Mouse (Mus musculus) forebrain, embryonic 16.5 days (tissue): Measurements from ENCODE around the gene Ppil6. TPM values are rescaled to one million over a fixed set of nuclear protein-coding genes. Genes with fewer than 3 reads are reported as not detected.
A peak's percentile ranks its signal among the peaks of the same experiment; 100 is the strongest.

ENCODE experiments used
- ATAC-seq: fragments of 200-750 bp; cut with Nextera tagmentation; 2 replicates; pipeline ENCODE4 v1.8.0; 2017; ENCODE audit warnings: mild to moderate bottlenecking, moderate library complexity
- H3K27ac ChIP-seq: fragments of 300-500 bp; sonication (generic); 2 replicates; pipeline ENCODE4 v1.5.1; 2014; ENCODE audit warnings: low read length, control low read depth
- H3K27me3 ChIP-seq: fragments of 300-500 bp; sonication (generic); replicated peaks from 2 replicates; pipeline ENCODE4 v1.6.1; 2014; ENCODE audit warnings: low read length; ENCODE audit not compliant: control insufficient read depth, insufficient read depth
- H3K36me3 ChIP-seq: fragments of 300-500 bp; sonication (generic); 2 replicates; pipeline ENCODE4 v1.6.1; 2014; ENCODE audit not compliant: control insufficient read depth, insufficient read depth
- H3K4me1 ChIP-seq: fragments of 300-500 bp; sonication (generic); replicated peaks from 2 replicates; pipeline ENCODE4 v1.6.1; 2014; ENCODE audit warnings: low read length; ENCODE audit not compliant: control insufficient read depth, insufficient read depth
- H3K4me2 ChIP-seq: fragments of 300-500 bp; sonication (generic); 2 replicates; pipeline ENCODE4 v1.6.1; 2014; ENCODE audit warnings: mild to moderate bottlenecking, low read length, control low read depth
- H3K4me3 ChIP-seq: fragments of 300-500 bp; sonication (generic); replicated peaks from 2 replicates; pipeline ENCODE4 v1.5.1; 2014; ENCODE audit warnings: mild to moderate bottlenecking, low read length, control low read depth
- H3K9ac ChIP-seq: fragments of 300-500 bp; sonication (generic); replicated peaks from 2 replicates; pipeline ENCODE4 v1.6.1; 2014; ENCODE audit warnings: low read depth, low read length, control low read depth
- H3K9me3 ChIP-seq: fragments of 300-500 bp; sonication (generic); 2 replicates; pipeline ENCODE4 v1.6.1; 2016; ENCODE audit warnings: low read length; ENCODE audit not compliant: control insufficient read depth
- WGBS: fragments of 180-500 bp; shearing (Covaris S2); extraction: QIAGEN DNeasy Blood & Tissue Kit; methylation state at CpG from one replicate; pipeline ENCODE4 v1.1.7; 2014; 5-methylcytosine and 5-hydroxymethylcytosine counted together
- polyA plus RNA-seq: library from polyadenylated mRNA; unstranded; fragments of >200 nt; fragmentation: Nextera tagmentation; extraction: Ambion mirVana; gene quantifications from 2 replicates; pipeline ENCODE4 v1.2.1, GENCODE M21; 2015

The Ppil6 gene
- polyA plus RNA-seq, 1 experiment from 2014 or later: 2.1 TPM

DNA sequence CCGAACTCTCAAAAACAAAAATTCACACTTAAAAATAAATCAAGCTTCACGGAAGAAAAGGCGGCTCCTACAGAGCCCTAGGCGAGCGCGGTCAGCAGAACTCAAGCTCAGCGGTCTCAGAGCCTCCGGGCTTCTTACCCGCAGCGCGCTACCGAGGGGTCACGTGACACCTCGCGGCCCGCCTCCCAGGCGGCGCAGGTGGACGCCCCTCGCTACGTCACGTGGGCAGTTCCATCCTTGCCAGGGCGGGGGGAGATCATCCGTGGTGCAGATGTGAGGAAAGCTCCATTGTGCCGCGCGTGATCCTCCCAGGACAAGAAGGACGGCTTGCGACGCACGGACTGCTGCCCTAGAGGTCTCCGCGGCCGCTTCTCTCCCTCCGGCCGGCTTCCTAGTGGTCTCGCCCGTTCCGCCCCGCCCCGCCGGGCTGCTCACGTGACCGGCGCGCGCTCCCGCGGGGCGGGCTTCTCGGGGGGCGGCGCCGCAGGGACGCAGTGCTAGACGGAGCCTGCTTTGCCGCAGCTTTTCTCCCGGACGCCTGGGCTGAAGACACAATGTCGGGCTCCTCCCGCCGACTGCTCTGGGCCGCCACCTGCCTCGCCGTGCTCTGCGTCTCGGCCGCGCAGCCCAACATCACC, 28.9 kb downstream of the Ppil6 start, which contains the start of gene Cd164:
TSS of gene Cd164 (plus strand) at position 434 of the 638 bp plus-strand sequence.
- Histone ChIP-seq H3K9me3 (no peaks in the 10 kb centered on the region), H3K4me2 (peak within 1 kb of the TSS; percentile 94), H3K36me3 (no peaks in the 10 kb centered on the region), H3K4me3 (peak within 1 kb of the TSS; percentile 94), H3K9ac (peak within 1 kb of the TSS; percentile 93), H3K4me1 (peaks cover 18% of the 10 kb centered on the region), H3K27ac (peak within 1 kb of the TSS; percentile 97), H3K27me3 (no peaks in the 10 kb centered on the region)
- WGBS: under 1% methylated on average over 68 of the region's 69 CpGs
- ATAC-seq: peak; percentile 95

DNA sequence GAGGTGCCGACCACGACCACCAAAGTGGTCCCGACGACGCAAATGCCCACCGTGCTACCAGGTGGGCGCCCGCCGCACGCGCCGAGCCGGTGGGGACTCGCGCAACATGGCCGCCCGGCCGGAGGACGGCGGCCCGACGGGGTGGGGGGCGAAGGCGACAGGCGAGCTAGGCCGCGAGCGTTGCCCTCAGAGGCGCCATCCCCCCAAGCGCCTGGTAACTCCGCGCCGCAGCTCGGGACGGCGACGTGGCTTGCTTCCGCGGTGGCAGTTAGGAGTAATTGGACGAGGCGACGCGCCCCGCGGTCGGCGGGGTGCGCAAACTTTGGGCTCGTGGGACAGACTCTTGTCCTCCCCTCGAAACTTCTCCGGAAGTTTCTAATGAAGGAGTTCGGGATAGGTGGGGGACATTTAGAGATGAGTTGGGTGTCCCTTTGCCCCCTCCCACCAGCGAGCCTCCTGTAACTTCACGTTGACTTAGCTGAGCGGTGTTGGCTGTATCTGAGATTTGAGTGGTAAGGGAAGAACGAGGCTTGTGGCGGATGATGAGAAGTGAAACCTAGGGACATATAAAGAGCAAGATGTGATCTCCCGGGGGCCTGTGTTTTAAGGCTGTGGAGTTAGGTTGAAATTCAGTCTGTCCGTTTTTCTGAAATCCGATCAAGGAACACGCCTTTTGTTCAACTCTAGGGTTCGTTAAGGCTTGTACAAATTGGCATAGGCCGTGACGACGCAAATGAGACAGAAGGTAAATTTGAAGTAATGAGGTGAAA, 29.6 kb downstream of the Ppil6 start:
- H3K36me3 ChIP-seq: no peaks in the 10 kb centered on the region
- H3K27ac ChIP-seq: peak overlapping the region; percentile 97
- peaks cover 18% of the 10 kb centered on the region for H3K4me1 ChIP-seq
- H3K27me3 ChIP-seq: no peaks in the 10 kb centered on the region
- H3K4me2 ChIP-seq: peak overlapping the region; percentile 79
- under 1% methylated on average over 65 of the region's 65 CpGs for WGBS
- H3K9ac ChIP-seq: peak overlapping the region; percentile 93
- peak; percentile 7 for ATAC-seq
- H3K4me3 ChIP-seq: peak overlapping the region; percentile 94
- H3K9me3 ChIP-seq: no peaks in the 10 kb centered on the region

DNA sequence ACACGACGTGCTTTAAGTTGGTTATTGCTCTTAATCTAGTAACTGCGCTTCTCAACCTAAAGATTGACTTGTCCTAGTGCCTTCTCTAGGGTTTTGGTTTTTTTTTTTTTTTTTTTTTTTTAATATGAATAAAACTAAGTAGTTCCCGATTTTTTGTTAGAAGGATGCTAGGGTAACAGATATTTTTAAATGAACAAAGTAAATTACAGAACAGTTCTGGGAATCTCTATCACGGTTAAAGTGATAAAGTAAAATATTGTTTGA, 30.1 kb downstream of the Ppil6 start:
- peaks cover 18% of the 10 kb centered on the region for H3K4me1 ChIP-seq
- peak overlapping the region; percentile 94 for H3K4me3 ChIP-seq
- WGBS: 6% methylated on average over 5 of the region's 5 CpGs
- peak overlapping the region; percentile 93 for H3K9ac ChIP-seq
- H3K4me2 ChIP-seq: peak overlapping the region; percentile 79
- no peaks in the 10 kb centered on the region for H3K27me3 ChIP-seq
- no peaks in the 10 kb centered on the region for H3K9me3 ChIP-seq
- no peak overlapping the region for H3K27ac ChIP-seq
- no peaks in the 10 kb centered on the region for H3K36me3 ChIP-seq
- ATAC-seq: no peak

DNA sequence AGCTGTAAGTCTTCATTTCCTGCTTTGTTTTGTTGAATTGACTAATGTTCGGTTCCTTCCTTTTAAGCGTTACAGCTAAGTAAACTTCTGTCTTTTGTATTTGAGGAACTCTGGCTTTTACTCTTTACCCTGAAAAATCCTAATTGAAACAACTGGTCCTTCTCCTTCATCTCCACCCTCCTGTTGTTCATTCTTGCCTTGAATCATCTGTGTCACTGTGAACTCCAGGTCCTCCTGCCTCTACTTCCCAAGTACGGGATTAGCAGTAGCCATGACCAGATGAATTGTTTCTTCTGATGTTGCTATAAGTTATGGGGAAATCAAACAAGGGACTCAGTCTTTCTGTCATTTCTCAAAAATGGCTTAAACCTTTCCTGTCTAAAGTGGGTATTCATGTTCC, 33.1 kb downstream of the Ppil6 start:
- ATAC-seq: no peak
- Histone ChIP-seq H3K27me3 (no peaks in the 10 kb centered on the region), H3K4me2 (no peak overlapping the region), H3K4me1 (peaks cover 18% of the 10 kb centered on the region), H3K36me3 (peaks cover 1% of the 10 kb centered on the region; the same call in 1 of the 2 replicates), H3K27ac (no peak overlapping the region), H3K9me3 (no peaks in the 10 kb centered on the region), H3K9ac (no peak overlapping the region), H3K4me3 (no peak overlapping the region)
- 89% methylated on average over 3 of the region's 3 CpGs for WGBS

DNA sequence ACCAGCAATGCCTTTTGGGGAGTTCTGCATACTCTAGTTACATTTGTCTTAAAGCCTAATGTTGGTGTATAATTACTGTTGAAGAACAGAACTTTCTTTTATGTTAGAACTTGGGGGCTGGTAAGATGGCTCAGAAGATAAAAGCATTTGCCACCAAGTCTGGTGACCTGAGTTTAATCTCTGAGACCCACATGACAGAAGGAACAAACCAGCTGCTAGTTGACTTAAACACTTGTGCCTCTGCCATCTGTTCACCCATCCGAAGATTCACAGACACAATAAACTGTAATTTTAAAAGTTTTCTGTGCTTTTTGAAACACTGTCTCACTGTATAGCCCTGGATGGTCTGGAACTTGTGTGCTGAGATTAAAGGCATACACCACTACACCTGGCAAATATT, 35.5 kb downstream of the Ppil6 start:
- H3K4me2 ChIP-seq: no peak overlapping the region
- peaks cover 10% of the 10 kb centered on the region for H3K36me3 ChIP-seq
- no peaks in the 10 kb centered on the region for H3K27me3 ChIP-seq
- ATAC-seq: no peak
- no peak overlapping the region for H3K4me3 ChIP-seq
- no peak overlapping the region for H3K27ac ChIP-seq
- peaks cover 16% of the 10 kb centered on the region for H3K4me1 ChIP-seq
- H3K9ac ChIP-seq: no peak overlapping the region
- H3K9me3 ChIP-seq: no peaks in the 10 kb centered on the region
- 54% methylated on average over 1 of the region's 1 CpGs for WGBS

DNA sequence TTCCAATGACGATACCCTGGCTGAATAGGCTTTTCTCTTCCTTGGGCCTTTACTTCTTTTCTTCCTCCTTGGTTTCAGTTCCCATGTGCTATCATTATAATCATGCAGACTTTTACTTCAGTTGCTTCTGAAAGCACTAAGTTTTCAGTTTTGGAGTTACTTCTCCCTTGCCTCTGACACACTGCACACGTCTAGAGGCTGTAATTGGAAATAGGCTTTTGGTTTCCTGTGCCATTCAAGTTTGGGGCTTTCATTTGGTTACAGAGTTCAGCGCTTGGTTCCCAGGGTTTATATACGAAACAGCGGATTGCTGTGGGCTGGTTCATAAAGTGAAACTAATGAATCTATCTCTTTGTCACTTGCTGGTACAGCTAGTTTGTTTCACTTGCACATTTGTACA, 39.7 kb downstream of the Ppil6 start:
- Histone ChIP-seq H3K4me3 (no peak overlapping the region), H3K27me3 (no peaks in the 10 kb centered on the region), H3K4me1 (no peaks in the 10 kb centered on the region), H3K4me2 (no peak overlapping the region), H3K9ac (no peak overlapping the region), H3K9me3 (no peaks in the 10 kb centered on the region), H3K27ac (no peak overlapping the region), H3K36me3 (peaks cover 19% of the 10 kb centered on the region)
- ATAC-seq: no peak
- 89% methylated on average over 5 of the region's 5 CpGs for WGBS

DNA sequence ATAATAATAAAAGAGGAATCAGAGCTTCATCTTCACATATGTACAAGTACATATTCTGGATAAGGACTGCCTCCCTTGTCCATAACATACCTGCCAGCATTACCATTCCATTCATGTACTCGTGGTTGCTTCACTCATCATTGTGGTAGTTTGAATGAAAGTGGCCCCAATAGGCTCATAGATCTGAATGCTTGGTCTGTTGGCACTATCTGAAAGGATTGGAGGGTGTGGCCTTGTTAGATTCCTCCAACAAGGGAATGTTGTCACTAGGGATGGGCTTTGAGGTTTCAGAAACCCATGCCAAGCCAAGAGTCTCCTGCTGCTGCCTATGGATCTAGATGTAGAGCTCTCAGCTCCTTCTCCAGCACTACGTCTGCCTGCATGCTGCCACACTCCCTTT, 45.8 kb downstream of the Ppil6 start:
- no peak overlapping the region for H3K9ac ChIP-seq
- H3K27me3 ChIP-seq: no peaks in the 10 kb centered on the region
- ATAC-seq: no peak
- no peak overlapping the region for H3K4me2 ChIP-seq
- WGBS: 90% methylated on average over 2 of the region's 2 CpGs
- H3K9me3 ChIP-seq: no peaks in the 10 kb centered on the region
- H3K27ac ChIP-seq: no peak overlapping the region
- H3K36me3 ChIP-seq: peaks cover 18% of the 10 kb centered on the region
- no peaks in the 10 kb centered on the region for H3K4me1 ChIP-seq
- H3K4me3 ChIP-seq: no peak overlapping the region

DNA sequence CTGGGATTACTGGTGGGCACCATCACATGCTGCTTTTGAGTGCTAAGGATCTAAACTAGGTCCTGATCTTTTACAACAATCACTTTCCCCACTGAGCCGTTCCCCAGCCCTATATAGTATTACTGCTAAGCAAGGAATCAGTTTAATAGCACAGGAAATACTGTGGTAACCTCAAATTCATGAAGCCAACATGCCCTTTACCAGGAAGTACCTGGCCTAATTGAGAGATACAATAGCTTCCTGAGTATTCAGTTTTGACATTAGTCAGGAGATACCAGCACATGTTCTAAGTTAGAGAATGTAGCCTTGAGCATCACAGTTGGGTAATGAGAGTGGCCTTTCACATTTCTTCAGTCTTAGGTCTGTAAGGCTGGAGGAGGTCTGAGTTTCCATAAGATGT, 46.5 kb downstream of the Ppil6 start:
- no peaks in the 10 kb centered on the region for H3K9me3 ChIP-seq
- no peak overlapping the region for H3K9ac ChIP-seq
- no peak overlapping the region for H3K27ac ChIP-seq
- peaks cover 15% of the 10 kb centered on the region; the same call in 1 of the 2 replicates for H3K36me3 ChIP-seq
- H3K4me3 ChIP-seq: no peak overlapping the region
- 92% methylated on average over 1 of the region's 1 CpGs for WGBS
- H3K4me1 ChIP-seq: no peaks in the 10 kb centered on the region
- ATAC-seq: no peak
- H3K4me2 ChIP-seq: no peak overlapping the region
- no peaks in the 10 kb centered on the region for H3K27me3 ChIP-seq

DNA sequence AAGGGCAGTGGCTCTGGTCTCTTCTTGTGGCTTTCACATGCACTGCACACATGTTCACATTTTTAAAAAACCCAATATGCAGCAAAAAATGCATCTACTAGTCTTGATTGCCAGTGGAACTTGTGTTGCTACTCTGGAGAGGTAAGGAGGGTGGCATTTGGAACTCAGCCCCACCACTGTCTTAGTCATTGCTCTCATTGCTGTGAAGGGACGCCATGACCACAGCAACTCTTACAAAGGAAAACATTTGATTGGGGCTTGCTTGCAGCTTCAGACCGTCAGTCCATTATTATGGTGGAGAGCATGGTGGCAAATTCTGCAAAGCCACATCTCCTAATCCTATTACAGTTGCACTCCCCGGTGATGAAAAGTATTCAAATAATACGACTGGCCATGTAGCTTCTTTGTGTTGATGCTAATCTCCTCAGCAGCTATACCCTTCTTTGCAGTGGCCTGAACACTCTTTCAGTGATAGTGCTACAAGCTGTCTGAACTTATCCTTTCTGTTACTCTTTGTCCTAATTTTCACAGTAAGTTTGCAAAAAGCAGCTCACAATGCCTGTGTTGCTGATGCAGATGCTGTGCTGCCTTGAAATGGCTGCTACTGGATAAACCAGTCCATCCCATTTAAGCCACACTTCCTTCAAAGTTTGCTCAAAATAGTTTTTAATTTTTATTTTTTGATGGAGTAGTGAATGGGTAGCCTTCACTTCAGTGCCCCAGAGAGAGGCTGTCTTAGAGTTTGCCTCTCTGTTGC, 47.2 kb downstream of the Ppil6 start:
- Histone ChIP-seq H3K36me3 (peaks cover 15% of the 10 kb centered on the region; the same call in 1 of the 2 replicates), H3K27me3 (no peaks in the 10 kb centered on the region), H3K4me3 (no peak overlapping the region), H3K9ac (no peak overlapping the region), H3K4me1 (no peaks in the 10 kb centered on the region), H3K27ac (no peak overlapping the region), H3K9me3 (no peaks in the 10 kb centered on the region), H3K4me2 (no peak overlapping the region)
- WGBS: 35% methylated on average over 4 of the region's 4 CpGs
- no peak for ATAC-seq
